Mouse (Mus musculus) liver, embryonic 12.5 days (tissue): ENCODE data around the gene Slc13a4. TPM values are rescaled to one million over a fixed set of nuclear protein-coding genes. Genes with fewer than 3 reads are reported as not detected.

Source experiments
- ATAC-seq: fragments of 200-750 bp; cut with Nextera tagmentation; 2 replicates; pipeline ENCODE4 v1.8.0; 2017; ENCODE audit warnings: moderate number of reproducible peaks, mild to moderate bottlenecking, moderate library complexity
- H3K27ac ChIP-seq: fragments of 300-500 bp; sonication (generic); 2 replicates; pipeline ENCODE4 v1.5.1; 2016; ENCODE audit warnings: mild to moderate bottlenecking
- H3K27me3 ChIP-seq: fragments of 300-500 bp; sonication (generic); replicated peaks from 2 replicates; pipeline ENCODE4 v1.6.1; 2016; ENCODE audit warnings: mild to moderate bottlenecking, moderate library complexity
- H3K36me3 ChIP-seq: fragments of 300-500 bp; sonication (generic); 2 replicates; pipeline ENCODE4 v1.6.1; 2016; ENCODE audit warnings: mild to moderate bottlenecking, moderate library complexity
- H3K4me1 ChIP-seq: fragments of 300-500 bp; sonication (generic); 2 replicates; pipeline ENCODE4 v1.6.1; 2016
- H3K4me2 ChIP-seq: fragments of 300-500 bp; sonication (generic); 2 replicates; pipeline ENCODE4 v1.6.1; 2016; ENCODE audit warnings: mild to moderate bottlenecking, moderate library complexity
- H3K4me3 ChIP-seq: fragments of 300-500 bp; sonication (generic); 2 replicates; pipeline ENCODE4 v1.5.1; 2016; ENCODE audit warnings: mild to moderate bottlenecking, moderate library complexity
- H3K9ac ChIP-seq: fragments of 300-500 bp; sonication (generic); 2 replicates; pipeline ENCODE4 v1.6.1; 2016; ENCODE audit warnings: mild to moderate bottlenecking, moderate library complexity
- H3K9me3 ChIP-seq: fragments of 300-500 bp; sonication (generic); replicated peaks from 2 replicates; pipeline ENCODE4 v1.6.1; 2016; ENCODE audit warnings: mild to moderate bottlenecking, moderate library complexity
- WGBS: fragments of 180-500 bp; shearing (Covaris S2); methylation state at CpG from one replicate; pipeline ENCODE4 v1.1.7; 2016; ENCODE audit not compliant: insufficient replicate concordance; 5-methylcytosine and 5-hydroxymethylcytosine counted together
- polyA plus RNA-seq: library from polyadenylated mRNA; unstranded; fragments of >200 nt; fragmentation: Nextera tagmentation; extraction: Ambion mirVana; gene quantifications from 2 replicates; pipeline ENCODE4 v1.2.1, GENCODE M21; 2016

The Slc13a4 gene
- 0.23 and 0.25 TPM in 2 replicates for polyA plus RNA-seq

- H3K9ac ChIP-seq = no peak within 1 kb of the TSS
- no peak within 1 kb of the TSS for H3K4me3 ChIP-seq
These were observed at the start of gene Slc13a4 for GRCm38 (mm10) chr6:35308037-35308436. TSS of gene Slc13a4 (minus strand) at chr6:35308131.

GRCm38 (mm10) chr6:35355320-35355719 is 47.4 kb upstream of the Slc13a4 start:
- no peak for ATAC-seq
- Histone ChIP-seq H3K9ac (no peak overlapping the region), H3K4me3 (no peak overlapping the region), H3K9me3 (no peaks in the 10 kb centered on the region), H3K27ac (no peak overlapping the region), H3K4me1 (peaks cover 19% of the 10 kb centered on the region), H3K4me2 (no peak overlapping the region), H3K36me3 (no peaks in the 10 kb centered on the region), H3K27me3 (peaks cover 5% of the 10 kb centered on the region; the same call in 1 of the 2 replicates)
- WGBS = 79% methylated on average over 3 of the region's 3 CpGs

More at GRCm38 (mm10) chr6:35308037-35308436, at the start of gene Slc13a4:
- WGBS = 26% methylated on average over 7 of the region's 7 CpGs
- ATAC-seq = no peak
- Histone ChIP-seq H3K9me3 (no peaks in the 10 kb centered on the region), H3K36me3 (no peaks in the 10 kb centered on the region), H3K4me1 (no peaks in the 10 kb centered on the region), H3K4me2 (no peak within 1 kb of the TSS), H3K27me3 (peaks cover 19% of the 10 kb centered on the region), H3K27ac (no peak within 1 kb of the TSS)

- Histone ChIP-seq H3K4me2 (no peak overlapping the region), H3K27ac (no peak overlapping the region), H3K27me3 (peaks cover 5% of the 10 kb centered on the region; the same call in 1 of the 2 replicates), H3K9me3 (no peaks in the 10 kb centered on the region), H3K4me1 (peaks cover 19% of the 10 kb centered on the region), H3K36me3 (no peaks in the 10 kb centered on the region), H3K9ac (no peak overlapping the region), H3K4me3 (no peak overlapping the region)
- no peak for ATAC-seq
- 54% methylated on average over 6 of the region's 6 CpGs for WGBS
These were observed 46.7 kb upstream of the Slc13a4 start for GRCm38 (mm10) chr6:35354622-35354998.

GRCm38 (mm10) chr6:35353846-35354621 is 46.1 kb upstream of the Slc13a4 start:
- Histone ChIP-seq H3K9me3 (no peaks in the 10 kb centered on the region), H3K4me1 (peaks cover 19% of the 10 kb centered on the region), H3K27ac (no peak overlapping the region), H3K27me3 (peaks cover 5% of the 10 kb centered on the region; the same call in 1 of the 2 replicates), H3K4me3 (no peak overlapping the region), H3K4me2 (peak overlapping the region; percentile 56), H3K36me3 (no peaks in the 10 kb centered on the region), H3K9ac (peak overlapping the region; percentile 22; the same call in 1 of the 2 replicates)
- no peak; the same call in none of the 2 replicates for ATAC-seq
- WGBS = 36% methylated on average over 18 of the region's 18 CpGs

GRCm38 (mm10) chr6:35353416-35353815 is 45.5 kb upstream of the Slc13a4 start:
- Histone ChIP-seq H3K27ac (no peak overlapping the region), H3K36me3 (no peaks in the 10 kb centered on the region), H3K4me3 (no peak overlapping the region), H3K4me2 (peak overlapping the region; percentile 56), H3K9ac (peak overlapping the region; percentile 22; the same call in 1 of the 2 replicates), H3K9me3 (no peaks in the 10 kb centered on the region), H3K27me3 (peaks cover 5% of the 10 kb centered on the region; the same call in 1 of the 2 replicates), H3K4me1 (peaks cover 19% of the 10 kb centered on the region)
- peak; percentile 70 for ATAC-seq
- 36% methylated on average over 5 of the region's 5 CpGs for WGBS

- Histone ChIP-seq H3K27me3 (peaks cover 5% of the 10 kb centered on the region; the same call in 1 of the 2 replicates), H3K4me3 (no peak overlapping the region), H3K4me2 (0 out of 2 replicates have a peak overlapping the region, but pooled peaks have one; percentile 2), H3K4me1 (peaks cover 19% of the 10 kb centered on the region), H3K9ac (no peak overlapping the region), H3K27ac (no peak overlapping the region), H3K36me3 (no peaks in the 10 kb centered on the region), H3K9me3 (no peaks in the 10 kb centered on the region)
- WGBS = 41% methylated on average over 8 of the region's 8 CpGs
- ATAC-seq = no peak
These were observed 44.9 kb upstream of the Slc13a4 start for GRCm38 (mm10) chr6:35352867-35353266.

GRCm38 (mm10) chr6:35351826-35352225 is 43.9 kb upstream of the Slc13a4 start:
- no peak overlapping the region for H3K27ac ChIP-seq
- ATAC-seq = no peak

GRCm38 (mm10) chr6:35349784-35350183 is 41.9 kb upstream of the Slc13a4 start:
- Histone ChIP-seq H3K36me3 (no peaks in the 10 kb centered on the region), H3K4me3 (no peak overlapping the region), H3K4me2 (no peak overlapping the region), H3K9me3 (no peaks in the 10 kb centered on the region), H3K27ac (no peak overlapping the region), H3K9ac (no peak overlapping the region), H3K27me3 (peaks cover 5% of the 10 kb centered on the region; the same call in 1 of the 2 replicates), H3K4me1 (peaks cover 19% of the 10 kb centered on the region)
- 58% methylated on average over 7 of the region's 7 CpGs for WGBS
- ATAC-seq = no peak

More at GRCm38 (mm10) chr6:35351826-35352225, 43.9 kb upstream of the Slc13a4 start:
- 62% methylated on average over 3 of the region's 3 CpGs for WGBS
- Histone ChIP-seq H3K36me3 (no peaks in the 10 kb centered on the region), H3K4me1 (peaks cover 19% of the 10 kb centered on the region), H3K4me3 (no peak overlapping the region), H3K9me3 (no peaks in the 10 kb centered on the region), H3K9ac (no peak overlapping the region), H3K4me2 (no peak overlapping the region), H3K27me3 (peaks cover 5% of the 10 kb centered on the region; the same call in 1 of the 2 replicates)

- 21% methylated on average over 3 of the region's 3 CpGs for WGBS
- H3K36me3 ChIP-seq = no peaks in the 10 kb centered on the region
- H3K4me3 ChIP-seq = no peak overlapping the region
- no peaks in the 10 kb centered on the region for H3K9me3 ChIP-seq
- H3K9ac ChIP-seq = no peak overlapping the region
- H3K27me3 ChIP-seq = no peaks in the 10 kb centered on the region
- no peak for ATAC-seq
- no peak overlapping the region for H3K27ac ChIP-seq
- H3K4me1 ChIP-seq = peaks cover 13% of the 10 kb centered on the region; the same call in 1 of the 2 replicates
- H3K4me2 ChIP-seq = no peak overlapping the region
These were observed 30.7 kb upstream of the Slc13a4 start for GRCm38 (mm10) chr6:35338640-35339039.

- H3K27me3 ChIP-seq = no peaks in the 10 kb centered on the region
- WGBS = 54% methylated on average over 8 of the region's 8 CpGs
- no peak overlapping the region for H3K4me2 ChIP-seq
- peaks cover 15% of the 10 kb centered on the region; the same call in 1 of the 2 replicates for H3K4me1 ChIP-seq
- no peak overlapping the region for H3K9ac ChIP-seq
- no peaks in the 10 kb centered on the region for H3K36me3 ChIP-seq
- H3K4me3 ChIP-seq = no peak overlapping the region
- no peaks in the 10 kb centered on the region for H3K9me3 ChIP-seq
- no peak for ATAC-seq
- no peak overlapping the region for H3K27ac ChIP-seq
These were observed 29.9 kb upstream of the Slc13a4 start for GRCm38 (mm10) chr6:35337836-35338235.

- H3K4me2 ChIP-seq = no peak overlapping the region
- 35% methylated on average over 5 of the region's 5 CpGs for WGBS
- no peaks in the 10 kb centered on the region for H3K36me3 ChIP-seq
- no peaks in the 10 kb centered on the region for H3K27me3 ChIP-seq
- H3K27ac ChIP-seq = no peak overlapping the region
- no peak overlapping the region for H3K9ac ChIP-seq
- ATAC-seq = peak; percentile 57; the same call in 1 of the 2 replicates
- H3K9me3 ChIP-seq = no peaks in the 10 kb centered on the region
- no peak overlapping the region for H3K4me3 ChIP-seq
- peaks cover 15% of the 10 kb centered on the region; the same call in 1 of the 2 replicates for H3K4me1 ChIP-seq
These were observed 27.5 kb upstream of the Slc13a4 start for GRCm38 (mm10) chr6:35335452-35335851.

- no peak overlapping the region for H3K4me3 ChIP-seq
These were observed 26.3 kb upstream of the Slc13a4 start for GRCm38 (mm10) chr6:35334278-35334677.

More at GRCm38 (mm10) chr6:35334278-35334677, 26.3 kb upstream of the Slc13a4 start:
- Histone ChIP-seq H3K36me3 (no peaks in the 10 kb centered on the region), H3K9ac (no peak overlapping the region), H3K4me1 (peaks cover 15% of the 10 kb centered on the region; the same call in 1 of the 2 replicates), H3K27ac (no peak overlapping the region; the same call in 1 of the 2 replicates), H3K4me2 (no peak overlapping the region), H3K9me3 (no peaks in the 10 kb centered on the region), H3K27me3 (no peaks in the 10 kb centered on the region)
- no peak for ATAC-seq
- WGBS = 71% methylated on average over 4 of the region's 4 CpGs
